Mouse (Mus musculus): ENCODE data around the gene Tert.

GRCm38 (mm10) chr13:73620637-73621036 lies 6.1 kb upstream of the Tert start:
- peak; percentile 45 for TF ChIP-seq CTCF (IDR thresholded peaks at IDR 0.05)
- no peak for TF ChIP-seq EP300 (IDR thresholded peaks at IDR 0.05)

Measured in lung, postnatal 0 days (tissue).